Comparison of ENCODE assay signal across 9 mouse cellular contexts in genomic region chr1:177684901-177685300, GRCm38 (mm10). TPM values are rescaled to one million over a fixed set of nuclear protein-coding genes. Genes with fewer than 3 reads are reported as not detected.
DNase-seq lines count a peak whose midpoint lies in the region; ATAC-seq and TF ChIP-seq lines count a peak whose summit lies in the region.
"Had no signal": no experiment of that assay in that cellular context is flagged by ENCODE, and none has a peak within 500 bp of the region (broad histone marks: within the 10 kb centered on the region; RNA-seq: fewer than 3 reads in every experiment).

No protein-coding gene starts in this region.

- 6% methylated on average over 3 of the region's 3 CpGs for WGBS in forebrain, postnatal 0 days

- H3K27ac ChIP-seq in forebrain, postnatal 0 days (ENCODE audit: low read depth, low read length): no peak overlapping the region

- 0 out of 2 replicates have a peak overlapping the region, but pooled peaks have one; percentile 25 for H3K4me2 ChIP-seq in forebrain, postnatal 0 days (ENCODE audit: low read depth)

- TF ChIP-seq CTCF in E14TG2a.4 (conservative IDR thresholded peaks at IDR 0.05; ENCODE audit: low read length): peak; percentile 62
- TF ChIP-seq CTCF in forebrain, postnatal 0 days (IDR thresholded peaks at IDR 0.05; ENCODE audit: low read depth): peak; percentile 75

- peak; percentile 43 for DNase-seq in layer of hippocampus, adult 9-11 months
- no peak for DNase-seq in layer of hippocampus, adult 9-10 months (ENCODE audit: low spot score)
- peak; percentile 74 for DNase-seq in adipocyte (ENCODE audit: low spot score)
- DNase-seq in forebrain, postnatal 0 days: peak; percentile 84
- no peak for DNase-seq in frontal cortex, postnatal 25 days (ENCODE audit: low spot score in 2 of 2)
- no peak for DNase-seq in urinary bladder, postnatal 14 days (ENCODE audit: low spot score)

- no peak overlapping the region for H3K4me3 ChIP-seq in E14TG2a.4 (replicated peaks; ENCODE audit: low read length)
- H3K4me3 ChIP-seq in forebrain, postnatal 0 days (ENCODE audit: low read depth, low read length): no peak overlapping the region

- H3K36me3 ChIP-seq in E14TG2a.4 (ENCODE audit: insufficient read depth, low read length): no peaks in the 10 kb centered on the region
- no peaks in the 10 kb centered on the region for H3K36me3 ChIP-seq in forebrain, postnatal 0 days (ENCODE audit: insufficient read depth)

- H3K27me3 ChIP-seq in E14TG2a.4 (ENCODE audit: insufficient read depth, low read length): peaks cover 5% of the 10 kb centered on the region; the same call in 1 of the 2 replicates
- no peaks in the 10 kb centered on the region for H3K27me3 ChIP-seq in forebrain, postnatal 0 days (ENCODE audit: insufficient read depth, low read length)

- peak; percentile 83 for ATAC-seq in forebrain, postnatal 0 days
- 0 out of 2 replicates have a peak, but pooled peaks have one; percentile 48 for ATAC-seq in megakaryocyte-erythroid progenitor cell, adult 5-6 weeks (replicated peaks; ENCODE audit: low FRiP score, low TSS enrichment, poor library complexity, severe bottlenecking)

- no peaks in the 10 kb centered on the region for H3K9me3 ChIP-seq in E14TG2a.4 (ENCODE audit: low read length)
- no peaks in the 10 kb centered on the region for H3K9me3 ChIP-seq in forebrain, postnatal 0 days (ENCODE audit: low read length)

- no peak overlapping the region for H3K9ac ChIP-seq in forebrain, postnatal 0 days

- H3K4me1 ChIP-seq in E14TG2a.4 (replicated peaks; ENCODE audit: low read depth, low read length): 0 out of 2 replicates have a peak, but pooled peaks cover 4% of the 10 kb centered on the region
- H3K4me1 ChIP-seq in forebrain, postnatal 0 days (ENCODE audit: insufficient read depth): peaks cover 9% of the 10 kb centered on the region; the same call in 1 of the 2 replicates

RNA-seq across cellular contexts. Expression of gene 1700016C15Rik, which starts 44.7 kb away (rescaled TPM):
- 0.54 TPM in 1 of 2 replicates, not detected in the other for total RNA-seq in forebrain, postnatal 0 days (2014; rRNA removed)
- 0.19 and 0.21 TPM in 2 replicates for polyA plus RNA-seq in forebrain, postnatal 0 days (2015; fragmentation: Nextera tagmentation; extraction: Ambion mirVana)
- not detected in 2 replicates for total RNA-seq in megakaryocyte-erythroid progenitor cell, adult 5-6 weeks (2014; fragmentation: Nextera tagmentation)
- total RNA-seq in megakaryocyte-erythroid progenitor cell, adult 5-6 weeks (2017): not detected in 2 replicates
- total RNA-seq: left cerebral cortex, adult 18-20 months had no signal

Comparison
In these comparisons a context has a peak if more than half of its experiments do, and no peak if none do; other contexts are left out.
1. DNase-seq: peak in layer of hippocampus, adult 9-11 months (single experiment), adipocyte (single experiment) and forebrain, postnatal 0 days (single experiment); none in layer of hippocampus, adult 9-10 months (single experiment), frontal cortex, postnatal 25 days (0 of 2) and urinary bladder, postnatal 14 days (single experiment).